Mouse (Mus musculus): ENCODE results near the gene Tsc22d2. TPM values are rescaled to one million over a fixed set of nuclear protein-coding genes. Genes with fewer than 3 reads are reported as not detected.

Gene Tsc22d2
- total RNA-seq, 2 experiments from 2014 or later, result 38.1 to 38.2 TPM

- no peak for DNase-seq (ENCODE audit: extremely low spot score in 1 of 2, low spot score in 1 of 2)
Observed at GRCm38 (mm10) chr3:58508020-58508750, 93.7 kb downstream of the Tsc22d2 start.

GRCm38 (mm10) chr3:58511581-58511980 is 97.1 kb downstream of the Tsc22d2 start:
- no peak for DNase-seq (ENCODE audit: extremely low spot score in 1 of 2, low spot score in 1 of 2)

DNA sequence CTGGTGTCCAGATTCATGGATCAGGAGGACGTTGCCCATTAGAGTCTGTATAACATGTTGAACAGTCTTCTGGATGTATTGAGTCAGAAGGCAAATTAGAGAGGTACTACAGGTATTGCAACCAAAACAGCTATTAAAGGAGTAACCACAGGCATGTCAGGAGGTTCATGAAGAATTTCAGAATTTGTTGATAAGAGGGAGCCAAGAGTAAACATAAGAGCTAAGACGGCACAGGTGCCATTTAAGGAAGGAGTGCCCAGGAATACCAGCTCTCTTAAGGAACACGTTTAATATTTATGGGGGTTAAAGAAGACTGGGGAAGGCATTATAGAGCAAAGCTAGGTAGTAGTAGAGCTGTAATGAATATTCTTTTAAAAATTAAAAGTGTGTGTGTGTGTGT is 98.2 kb downstream of the Tsc22d2 start:
- no peak for DNase-seq (ENCODE audit: extremely low spot score in 1 of 2, low spot score in 1 of 2)

DNA sequence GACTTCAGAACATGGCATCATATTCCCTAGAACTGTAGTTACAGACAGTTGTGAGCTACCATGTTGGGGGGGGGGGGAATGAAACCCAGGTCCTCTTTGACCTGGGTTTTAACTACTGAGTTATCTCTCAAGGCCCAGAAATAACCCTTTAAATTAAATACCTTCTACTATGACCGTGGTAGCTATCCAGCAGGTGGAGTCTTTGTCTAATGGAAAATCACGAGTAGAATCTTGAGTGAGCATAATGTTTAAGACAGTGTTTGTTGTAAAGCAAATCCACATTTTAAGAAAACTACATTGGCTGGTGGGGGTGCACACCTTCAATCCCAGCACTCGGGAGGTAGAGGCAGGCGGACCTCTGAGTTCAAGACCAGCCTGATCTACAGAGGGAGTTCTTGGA is 99.0 kb downstream of the Tsc22d2 start:
- DNase-seq (ENCODE audit: extremely low spot score in 1 of 2, low spot score in 1 of 2), result no peak

GRCm38 (mm10) chr3:58515947-58516601 is 101.6 kb downstream of the Tsc22d2 start:
- no peak for DNase-seq (ENCODE audit: extremely low spot score in 1 of 2, low spot score in 1 of 2)

Other genes with a start within 250 kb of the Tsc22d2 start
- 10 to 100 TPM; 47.5 to 48.9 TPM for gene Eif2a, start 111.1 kb downstream of the Tsc22d2 start, total RNA-seq (2021)
- gene Serp1, start 111.2 kb downstream of the Tsc22d2 start, total RNA-seq (2021), result 10 to 100 TPM; 24.9 to 27.5 TPM
- 100 to 1,000 TPM; 149 to 151 TPM for gene Selenot, start 161.9 kb downstream of the Tsc22d2 start, total RNA-seq (2021)
- gene Erich6, start 222.5 kb downstream of the Tsc22d2 start, total RNA-seq (2021), result 1 to 10 TPM; 1.0 to 1.3 TPM